Mouse (Mus musculus) lung, embryonic 15.5 days (tissue): ENCODE results near the gene 4931406C07Rik. TPM values are rescaled to one million over a fixed set of nuclear protein-coding genes. Genes with fewer than 3 reads are reported as not detected.
"Not testable (repeated sequence)": the region's sequence is repeated elsewhere in the genome, so short reads cannot be mapped to it uniquely, and the experiment has no call there.

Experiments used
- ATAC-seq: fragments of 200-750 bp; cut with Nextera tagmentation; 2 replicates; pipeline ENCODE4 v1.8.0; 2017; ENCODE audit warnings: moderate number of reproducible peaks, borderline replicate concordance; ENCODE audit not compliant: low FRiP score, low TSS enrichment; ENCODE audit errors: extremely low read depth
- H3K27ac ChIP-seq: fragments of 300-500 bp; sonication (generic); 2 replicates; pipeline ENCODE4 v1.5.1; 2015; ENCODE audit warnings: moderate library complexity, mild to moderate bottlenecking, inconsistent platforms
- H3K27me3 ChIP-seq: fragments of 300-500 bp; sonication (generic); 2 replicates; pipeline ENCODE4 v1.6.1; 2015; ENCODE audit warnings: inconsistent platforms
- H3K36me3 ChIP-seq: fragments of 300-500 bp; sonication (generic); 2 replicates; pipeline ENCODE4 v1.6.1; 2015; ENCODE audit warnings: inconsistent platforms
- H3K4me1 ChIP-seq: fragments of 300-500 bp; sonication (generic); 2 replicates; pipeline ENCODE4 v1.6.1; 2015; ENCODE audit warnings: inconsistent platforms
- H3K4me2 ChIP-seq: fragments of 300-500 bp; sonication (generic); 2 replicates; pipeline ENCODE4 v1.6.1; 2015; ENCODE audit warnings: inconsistent platforms, mild to moderate bottlenecking, moderate library complexity
- H3K4me3 ChIP-seq: fragments of 300-500 bp; sonication (generic); 2 replicates; pipeline ENCODE4 v1.5.1; 2015; ENCODE audit warnings: mild to moderate bottlenecking, inconsistent platforms
- H3K9ac ChIP-seq: fragments of 300-500 bp; sonication (generic); 2 replicates; pipeline ENCODE4 v1.6.1; 2015; ENCODE audit warnings: inconsistent platforms
- H3K9me3 ChIP-seq: fragments of 300-500 bp; sonication (generic); 2 replicates; pipeline ENCODE4 v1.6.1; 2016; ENCODE audit warnings: inconsistent platforms
- WGBS: fragments of 180-500 bp; shearing (Covaris S2); methylation state at CpG from one replicate; pipeline ENCODE4 v1.1.7; 2015; 5-methylcytosine and 5-hydroxymethylcytosine counted together
- polyA plus RNA-seq: library from polyadenylated mRNA; unstranded; fragments of >200 nt; fragmentation: Nextera tagmentation; extraction: Ambion mirVana; gene quantifications from 2 replicates; pipeline ENCODE4 v1.2.1, GENCODE M21; 2015

The 4931406C07Rik gene
- polyA plus RNA-seq, 1 experiment from 2014 or later: 10.0 TPM

- 41% methylated on average over 2 of the region's 2 CpGs for whole genome bisulfite sequencing
- H3K27ac ChIP-seq: no peak overlapping the region
- H3K36me3 ChIP-seq: peaks cover 40% of the 10 kb centered on the region
- no peaks in the 10 kb centered on the region for H3K27me3 ChIP-seq
- no peaks in the 10 kb centered on the region for H3K9me3 ChIP-seq
- peaks cover 21% of the 10 kb centered on the region for H3K4me1 ChIP-seq
- ATAC-seq: no peak
- no peak overlapping the region for H3K9ac ChIP-seq
- peak overlapping the region; percentile 60 for H3K4me2 ChIP-seq
- no peak overlapping the region for H3K4me3 ChIP-seq
These were observed 2.0 kb upstream of the 4931406C07Rik start for GRCm38 (mm10) chr9:15308254-15308653.

- no peaks in the 10 kb centered on the region for H3K27me3 ChIP-seq
- no peak for ATAC-seq
- peak overlapping the region; percentile 91 for H3K9ac ChIP-seq
- no peaks in the 10 kb centered on the region for H3K9me3 ChIP-seq
- peak overlapping the region; percentile 60 for H3K4me2 ChIP-seq
- H3K27ac ChIP-seq: 0 out of 2 replicates have a peak overlapping the region, but pooled peaks have one; percentile 22
- WGBS: 3% methylated on average over 6 of the region's 6 CpGs
- peaks cover 21% of the 10 kb centered on the region for H3K4me1 ChIP-seq
- H3K36me3 ChIP-seq: peaks cover 34% of the 10 kb centered on the region
- peak overlapping the region; percentile 72 for H3K4me3 ChIP-seq
These were observed 1.0 kb upstream of the 4931406C07Rik start for GRCm38 (mm10) chr9:15307257-15307656.

- Histone ChIP-seq H3K27ac (peak within 1 kb of the TSS; percentile 91), H3K9ac (peak within 1 kb of the TSS; percentile 91), H3K9me3 (no peaks in the 10 kb centered on the region), H3K36me3 (peaks cover 23% of the 10 kb centered on the region), H3K4me3 (peak within 1 kb of the TSS; percentile 72), H3K4me2 (peak within 1 kb of the TSS; percentile 60), H3K4me1 (peaks cover 28% of the 10 kb centered on the region), H3K27me3 (no peaks in the 10 kb centered on the region)
- 11% methylated on average over 45 of the region's 45 CpGs for WGBS
- ATAC-seq: peak; percentile 98
These were observed 498 bp downstream of the 4931406C07Rik start, which contains the start of gene Taf1d for GRCm38 (mm10) chr9:15305503-15306397. TSS of gene Taf1d (plus strand) at chr9:15306214.

- Histone ChIP-seq H3K36me3 (peaks cover 4% of the 10 kb centered on the region; the same call in 1 of the 2 replicates), H3K9ac (no peak overlapping the region), H3K4me2 (no peak overlapping the region), H3K4me3 (no peak overlapping the region), H3K9me3 (no peaks in the 10 kb centered on the region), H3K27ac (no peak overlapping the region), H3K27me3 (no peaks in the 10 kb centered on the region), H3K4me1 (peaks cover 14% of the 10 kb centered on the region)
- ATAC-seq: no peak
- WGBS: 71% methylated on average over 2 of the region's 2 CpGs
These were observed 3.4 kb downstream of the 4931406C07Rik start for GRCm38 (mm10) chr9:15302881-15303280.

- WGBS: 73% methylated on average over 6 of the region's 6 CpGs
- not testable (repeated sequence) for H3K4me2 ChIP-seq, H3K9me3 ChIP-seq, ATAC-seq, H3K4me3 ChIP-seq, H3K4me1 ChIP-seq, H3K27me3 ChIP-seq, H3K9ac ChIP-seq, H3K27ac ChIP-seq, H3K36me3 ChIP-seq
These were observed 4.2 kb downstream of the 4931406C07Rik start for GRCm38 (mm10) chr9:15302006-15302405.

- Histone ChIP-seq H3K4me3 (peak overlapping the region; percentile 17), H3K27ac (peak overlapping the region; percentile 89)
- WGBS: 6% methylated on average over 6 of the region's 6 CpGs
These were observed 4.8 kb downstream of the 4931406C07Rik start for GRCm38 (mm10) chr9:15301399-15301798.

GRCm38 (mm10) chr9:15300056-15300455 lies 6.2 kb downstream of the 4931406C07Rik start:
- H3K4me1 ChIP-seq: peaks cover 7% of the 10 kb centered on the region
- H3K27me3 ChIP-seq: no peaks in the 10 kb centered on the region
- H3K9ac ChIP-seq: no peak overlapping the region
- no peaks in the 10 kb centered on the region for H3K36me3 ChIP-seq
- H3K27ac ChIP-seq: no peak overlapping the region
- H3K4me2 ChIP-seq: no peak overlapping the region
- no peak for ATAC-seq
- H3K4me3 ChIP-seq: no peak overlapping the region
- WGBS: 84% methylated on average over 5 of the region's 5 CpGs
- no peaks in the 10 kb centered on the region for H3K9me3 ChIP-seq

More at GRCm38 (mm10) chr9:15301399-15301798, 4.8 kb downstream of the 4931406C07Rik start:
- H3K4me1 ChIP-seq: peaks cover 7% of the 10 kb centered on the region
- no peak overlapping the region for H3K9ac ChIP-seq
- no peaks in the 10 kb centered on the region for H3K27me3 ChIP-seq
- peak overlapping the region; percentile 38 for H3K4me2 ChIP-seq
- ATAC-seq: peak; percentile 10
- no peaks in the 10 kb centered on the region for H3K9me3 ChIP-seq
- H3K36me3 ChIP-seq: no peaks in the 10 kb centered on the region

- H3K27me3 ChIP-seq: no peaks in the 10 kb centered on the region
- H3K27ac ChIP-seq: no peak overlapping the region
- H3K36me3 ChIP-seq: no peaks in the 10 kb centered on the region
- H3K4me1 ChIP-seq: peaks cover 7% of the 10 kb centered on the region
- ATAC-seq: no peak
- no peak overlapping the region for H3K9ac ChIP-seq
- H3K9me3 ChIP-seq: no peaks in the 10 kb centered on the region
- no peak overlapping the region for H3K4me3 ChIP-seq
- no peak overlapping the region for H3K4me2 ChIP-seq
- 22% methylated on average over 2 of the region's 2 CpGs for WGBS
These were observed 7.8 kb downstream of the 4931406C07Rik start for GRCm38 (mm10) chr9:15298451-15298850.

GRCm38 (mm10) chr9:15297112-15297511 lies 9.1 kb downstream of the 4931406C07Rik start:
- ATAC-seq: no peak
- H3K4me1 ChIP-seq: peaks cover 7% of the 10 kb centered on the region
- no peak overlapping the region for H3K4me3 ChIP-seq
- no peak overlapping the region for H3K4me2 ChIP-seq
- H3K27me3 ChIP-seq: no peaks in the 10 kb centered on the region
- no peak overlapping the region for H3K9ac ChIP-seq
- no peaks in the 10 kb centered on the region for H3K9me3 ChIP-seq
- no peaks in the 10 kb centered on the region for H3K36me3 ChIP-seq
- H3K27ac ChIP-seq: no peak overlapping the region
- 85% methylated on average over 7 of the region's 7 CpGs for WGBS

GRCm38 (mm10) chr9:15289251-15289650 lies 17.0 kb downstream of the 4931406C07Rik start:
- Histone ChIP-seq H3K9ac (no peak overlapping the region), H3K4me1 (no peaks in the 10 kb centered on the region), H3K27me3 (no peaks in the 10 kb centered on the region), H3K4me2 (no peak overlapping the region), H3K27ac (no peak overlapping the region), H3K36me3 (no peaks in the 10 kb centered on the region), H3K9me3 (no peaks in the 10 kb centered on the region), H3K4me3 (no peak overlapping the region)
- no peak for ATAC-seq
- 78% methylated on average over 6 of the region's 6 CpGs for WGBS

- WGBS: 86% methylated on average over 3 of the region's 3 CpGs
- Histone ChIP-seq H3K27me3 (no peaks in the 10 kb centered on the region), H3K4me2 (no peak overlapping the region), H3K4me3 (no peak overlapping the region), H3K27ac (no peak overlapping the region), H3K4me1 (no peaks in the 10 kb centered on the region), H3K9me3 (no peaks in the 10 kb centered on the region), H3K36me3 (no peaks in the 10 kb centered on the region), H3K9ac (no peak overlapping the region)
- no peak for ATAC-seq
These were observed 17.8 kb downstream of the 4931406C07Rik start for GRCm38 (mm10) chr9:15288402-15288801.

- no peak overlapping the region for H3K4me3 ChIP-seq
- ATAC-seq: no peak
- H3K4me2 ChIP-seq: no peak overlapping the region
- WGBS: 61% methylated on average over 6 of the region's 6 CpGs
- H3K27ac ChIP-seq: no peak overlapping the region
- no peaks in the 10 kb centered on the region for H3K9me3 ChIP-seq
- no peaks in the 10 kb centered on the region for H3K36me3 ChIP-seq
- no peaks in the 10 kb centered on the region for H3K27me3 ChIP-seq
- no peaks in the 10 kb centered on the region for H3K4me1 ChIP-seq
- no peak overlapping the region for H3K9ac ChIP-seq
These were observed 18.4 kb downstream of the 4931406C07Rik start for GRCm38 (mm10) chr9:15287846-15288245.
